ENCODE assay signal across 8 mouse cellular contexts in the genomic region with DNA sequence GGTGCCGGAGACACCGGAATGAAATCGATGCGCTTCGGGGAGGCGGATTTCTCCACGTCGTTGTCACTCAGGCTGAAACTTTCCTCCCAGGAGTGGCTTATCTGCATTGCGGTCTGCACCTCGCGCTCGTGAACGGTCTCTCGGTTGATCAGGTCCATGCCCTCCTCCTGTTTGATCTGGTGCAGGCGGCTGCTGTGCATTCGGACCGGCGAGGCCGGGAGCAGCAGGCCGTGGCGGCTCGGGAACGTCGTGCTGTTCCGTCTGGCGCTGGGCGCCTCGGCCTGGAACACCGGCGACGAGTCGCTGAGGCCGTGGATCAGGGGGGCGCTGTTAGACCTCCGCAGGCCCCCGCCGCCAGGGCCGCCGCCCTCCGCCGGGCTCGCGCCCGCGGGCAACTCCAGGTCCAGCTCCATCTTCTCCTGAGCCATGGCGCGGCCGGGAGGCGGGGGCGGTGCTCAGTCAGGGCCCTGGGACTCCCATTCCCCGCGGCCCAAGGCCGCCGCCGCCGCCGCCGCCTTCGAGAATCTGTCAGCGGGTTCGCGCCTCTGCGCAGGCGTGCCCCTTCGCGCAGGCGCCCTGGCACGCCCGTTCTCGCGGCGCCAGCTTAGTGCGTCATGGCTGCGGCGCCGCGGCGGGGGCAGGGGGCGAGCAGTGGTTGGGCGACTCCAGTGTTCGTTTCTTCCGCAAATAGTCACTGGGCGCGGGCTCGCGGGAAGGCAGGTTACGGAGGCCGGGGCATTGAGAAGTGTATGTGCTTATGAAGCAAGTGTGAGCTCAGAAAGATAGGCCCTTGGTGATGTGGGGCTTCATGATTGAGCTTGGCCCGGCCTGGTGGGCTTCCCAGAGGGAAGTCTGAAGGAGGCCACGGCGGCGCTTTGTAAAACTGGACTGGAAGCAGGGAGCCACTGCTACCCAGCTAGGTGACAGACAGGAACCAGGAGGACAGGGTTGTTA. TPM values are rescaled to one million over a fixed set of nuclear protein-coding genes. Genes with fewer than 3 reads are reported as not detected.
DNase-seq lines count a peak whose midpoint lies in the region; ATAC-seq lines count a peak whose summit lies in the region.

A gene (minus strand): TSS at position 428 of the 954 bp plus-strand sequence.

- H3K4me1 ChIP-seq in intestine, embryonic 14.5 days (replicated peaks; ENCODE audit: control insufficient read depth, insufficient read depth, low read length): peaks cover 17% of the 10 kb centered on the region; the same call in 1 of the 2 replicates

- peak; percentile 95 to 98 for DNase-seq in adrenal gland, adult (ENCODE audit: inconsistent age in 2 of 2, low spot score in 1 of 2)
- peak; percentile 94 for DNase-seq in embryo, embryonic 10.5 days (ENCODE audit: low spot score)
- peak; percentile 90 for DNase-seq in gastrocnemius, postnatal 25 days
- peak; percentile 94 for DNase-seq in intestine, embryonic 14.5 days (ENCODE audit: low spot score)
- DNase-seq in left cerebral cortex, postnatal 14 days (ENCODE audit: low spot score in 2 of 2): peak; percentile 91 to 93
- DNase-seq in mesoderm, embryonic 11.5 days (ENCODE audit: low read depth, low spot score): peak; percentile 96
- peak; percentile 82 to 83 for DNase-seq in right cerebral cortex, postnatal 36 days (ENCODE audit: low spot score in 2 of 2)
- peak; percentile 91 for DNase-seq in yolk sac, embryonic 10.5 days (ENCODE audit: low spot score)

- H3K9me3 ChIP-seq in intestine, embryonic 14.5 days (ENCODE audit: control insufficient read depth, low read length): no peaks in the 10 kb centered on the region

- peak within 1 kb of the TSS; percentile 62 for H3K4me3 ChIP-seq in intestine, embryonic 14.5 days (ENCODE audit: low read depth, low read length)

- intact Hi-C loops in left cerebral cortex, postnatal 14 days (cut with DNase I): loop anchor here (1.0 to 5.0 kb wide), 2 partner anchors 80 to 176 kb away; a partner anchor contains a TSS

- 0 out of 2 replicates have a peak, but pooled peaks cover 3% of the 10 kb centered on the region for H3K36me3 ChIP-seq in intestine, embryonic 14.5 days (ENCODE audit: control insufficient read depth, insufficient read depth, low read length)

- ATAC-seq in intestine, embryonic 14.5 days (replicated peaks; ENCODE audit: low FRiP score, low TSS enrichment, low read depth): peak; percentile 95

- under 1% methylated on average over 90 of the region's 92 CpGs for WGBS in intestine, embryonic 14.5 days

- H3K4me2 ChIP-seq in intestine, embryonic 14.5 days (ENCODE audit: low read length): peak within 1 kb of the TSS; percentile 80

- peak within 1 kb of the TSS; percentile 82 for H3K27ac ChIP-seq in intestine, embryonic 14.5 days (ENCODE audit: low read depth)

- H3K9ac ChIP-seq in intestine, embryonic 14.5 days (ENCODE audit: low read length): peak within 1 kb of the TSS; percentile 74

- H3K27me3 ChIP-seq in intestine, embryonic 14.5 days (replicated peaks; ENCODE audit: control insufficient read depth, insufficient read depth, low read length): no peaks in the 10 kb centered on the region

RNA-seq across cellular contexts. Expression of the gene that starts here (rescaled TPM):
- total RNA-seq in gastrocnemius, postnatal 25 days (2021): 10 to 100 TPM; 12.2 to 17.5 TPM
- polyA plus RNA-seq in intestine, embryonic 14.5 days (2014; fragmentation: Nextera tagmentation; extraction: Ambion mirVana): 43.6 and 48.9 TPM in 2 replicates
- total RNA-seq in left cerebral cortex, postnatal 14 days (2021): 10 to 100 TPM; 26.1 to 31.2 TPM

Comparison
In these comparisons a context has a peak if more than half of its experiments do, and no peak if none do; other contexts are left out.
1. Peak in every context shown above with its lines: DNase-seq, ATAC-seq, H3K4me3 ChIP-seq and H3K27ac ChIP-seq.